Mouse (Mus musculus) kidney, postnatal 14 days (tissue): Measurements from ENCODE around the gene 1700018B08Rik.

ENCODE experiments used
- DNase-seq: peaks from one replicate; pipeline ENCODE4 v3.0.0; 2022; ENCODE audit warnings: mixed read lengths

1700018B08Rik gene

DNA sequence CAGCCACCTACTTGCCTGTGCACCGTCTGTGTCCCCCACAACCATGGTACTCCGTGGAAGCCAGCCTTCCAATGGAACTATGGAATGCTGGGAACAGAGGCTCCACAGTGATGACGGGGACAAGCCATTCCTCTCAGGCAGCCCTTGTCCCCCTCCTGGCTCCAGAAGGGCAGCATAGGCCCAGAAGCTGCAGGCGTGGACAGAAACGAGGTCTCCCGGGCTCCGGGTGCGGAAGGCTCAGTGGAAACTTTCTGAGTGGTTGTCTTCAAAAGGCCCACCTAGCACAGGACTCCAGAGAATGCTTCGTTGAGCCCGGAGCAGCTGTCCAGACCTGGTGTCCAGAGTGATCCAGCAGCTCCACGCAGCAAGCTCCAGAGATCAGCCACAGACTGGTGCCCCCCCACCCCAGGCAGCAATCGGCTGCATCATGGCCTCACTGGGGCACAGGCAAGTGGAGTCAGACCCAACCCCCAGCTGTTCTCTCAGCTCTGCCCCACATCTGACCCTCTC, at the start of gene 1700018B08Rik:
1700018B08Rik (minus strand) TSS at position 45 of the 510 bp plus-strand sequence.
- DNase-seq: no peak

DNA sequence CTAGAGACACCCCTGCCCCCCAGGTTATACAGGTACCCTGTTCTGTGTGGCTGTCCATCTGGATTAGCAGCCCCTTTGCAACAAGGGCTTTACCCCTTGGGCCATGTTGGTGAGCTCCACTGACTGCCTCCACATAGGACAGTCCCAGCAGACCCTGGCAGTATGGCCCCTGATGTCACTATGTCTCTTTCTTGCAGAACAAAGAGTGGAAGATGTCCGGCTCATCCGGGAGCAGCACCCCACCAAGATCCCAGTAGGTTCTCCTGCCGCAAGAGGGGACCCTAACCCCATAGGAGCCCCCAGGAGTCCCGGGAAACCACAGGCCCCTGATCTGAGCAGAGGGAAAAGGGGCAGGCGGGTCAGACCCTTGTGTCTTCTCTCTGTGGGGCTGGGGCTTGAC, 49.2 kb upstream of the 1700018B08Rik start:
- no peak for DNase-seq

DNA sequence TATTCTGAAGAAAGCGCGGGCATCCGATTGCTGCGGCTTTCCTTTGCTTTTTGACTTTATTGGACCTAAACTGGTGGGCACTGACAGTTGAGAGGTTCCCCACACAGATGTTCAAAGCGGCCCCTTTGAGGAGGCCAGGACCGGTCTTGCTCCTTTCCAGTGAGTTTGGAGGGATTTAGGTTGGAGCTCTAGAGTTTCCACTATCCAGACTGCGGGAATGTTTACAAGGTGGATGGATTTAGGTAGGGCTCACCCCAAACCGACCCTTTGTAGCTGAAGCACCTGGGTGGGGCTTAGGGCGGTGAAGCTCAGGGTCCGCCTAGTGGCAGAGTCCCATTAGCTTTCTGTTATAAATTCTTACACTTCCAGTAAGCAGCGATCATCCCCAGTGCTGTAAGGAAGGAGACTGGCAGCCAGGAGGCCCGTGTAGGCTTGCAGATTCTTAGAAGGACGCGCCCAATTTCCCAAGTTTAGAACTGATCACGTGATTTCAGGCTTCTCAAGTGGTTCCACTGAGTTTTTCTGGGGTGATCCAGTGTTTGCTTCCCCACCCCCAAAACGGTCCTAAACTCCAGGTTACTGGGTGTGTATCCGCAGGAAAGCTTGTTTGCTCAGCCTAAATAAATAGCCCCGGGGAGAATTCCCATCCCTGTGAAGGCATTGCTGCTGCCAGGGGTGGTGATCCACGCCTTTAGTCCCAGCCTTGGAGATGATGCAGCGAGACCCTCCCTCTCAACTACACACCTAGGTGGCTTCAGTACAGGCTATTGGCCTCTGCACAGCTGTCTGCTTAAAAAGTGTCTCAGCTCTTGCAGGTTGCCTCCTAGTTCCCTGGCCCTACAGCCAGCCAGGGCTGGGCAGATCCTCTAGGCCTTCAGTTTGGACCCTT, 47.3 kb upstream of the 1700018B08Rik start:
- peak; percentile 67 for DNase-seq

DNA sequence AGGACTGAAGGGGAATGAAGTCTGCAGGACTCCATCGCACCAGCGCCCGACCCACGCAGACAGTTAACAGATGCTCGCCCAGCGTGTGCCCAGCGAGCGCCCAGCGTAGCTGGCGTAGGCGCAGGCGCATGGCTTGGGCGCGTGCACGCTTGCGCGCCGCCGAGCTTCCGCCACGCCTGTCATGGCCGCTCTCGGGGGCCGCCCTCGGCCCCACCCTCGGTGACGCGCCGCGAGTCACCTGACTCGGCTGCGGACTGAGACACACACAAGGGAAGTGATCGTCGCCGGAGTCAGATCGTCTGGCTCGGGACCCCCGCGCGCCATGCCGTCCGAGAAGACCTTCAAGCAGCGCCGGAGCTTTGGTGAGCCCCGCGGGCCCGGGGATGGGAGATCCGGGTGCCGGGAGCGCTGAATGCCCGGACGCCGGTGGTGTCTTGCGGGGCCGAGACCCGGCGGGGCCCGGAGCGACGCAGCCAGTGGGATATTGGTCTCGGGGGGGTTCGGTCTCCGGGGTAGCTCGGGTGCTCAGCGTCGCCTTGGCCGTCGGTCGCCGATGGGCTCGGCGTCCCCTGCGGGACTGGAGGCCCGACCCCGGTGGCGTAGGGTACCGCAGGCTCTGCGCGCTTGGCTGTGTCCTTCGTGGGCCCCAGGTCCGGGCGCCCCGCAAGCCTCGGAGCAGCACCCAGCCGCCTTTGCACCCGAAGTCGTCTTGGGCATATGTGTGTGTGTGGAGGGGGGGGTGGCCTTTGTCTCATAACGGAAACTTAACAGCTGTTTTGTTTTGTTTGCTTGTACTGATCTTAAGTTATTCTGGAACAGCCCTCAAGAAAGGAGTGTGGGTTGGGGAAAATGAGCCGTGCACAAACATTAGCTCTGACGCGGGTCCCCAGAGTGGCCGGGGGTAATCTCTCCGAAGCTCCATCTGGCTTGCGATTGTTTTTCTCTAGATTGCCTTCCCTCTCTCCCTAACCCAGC, 46.4 kb upstream of the 1700018B08Rik start, which contains the start of gene Map1lc3b:
Map1lc3b (plus strand) TSS at position 159 of the 975 bp plus-strand sequence.
- DNase-seq: peak; percentile 97

DNA sequence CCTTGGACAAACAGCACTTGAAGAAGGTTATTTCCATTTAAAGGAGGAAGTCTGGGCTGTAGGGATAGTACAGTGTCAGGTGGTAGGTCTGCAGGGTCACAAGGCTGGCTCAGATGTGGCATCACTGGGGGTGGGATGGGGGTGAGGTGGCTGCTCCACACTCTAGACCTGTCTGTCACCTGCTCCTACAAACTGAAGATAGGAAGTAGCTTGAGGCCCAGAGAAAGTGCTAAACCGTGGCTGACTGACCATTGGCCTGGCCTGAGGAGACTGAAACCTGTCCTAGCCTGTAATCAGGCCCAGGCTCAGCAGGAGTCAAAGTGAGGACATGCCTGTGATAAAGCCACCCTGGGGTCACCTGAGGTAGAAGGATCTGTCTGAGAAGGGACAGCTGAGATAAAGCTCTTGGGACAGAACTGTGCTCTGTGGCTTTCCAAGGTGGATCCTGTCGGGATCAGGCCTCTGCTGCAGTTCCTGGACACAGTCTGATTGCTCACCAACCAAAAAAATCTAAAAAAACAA, 45.1 kb upstream of the 1700018B08Rik start:
- DNase-seq: no peak

DNA sequence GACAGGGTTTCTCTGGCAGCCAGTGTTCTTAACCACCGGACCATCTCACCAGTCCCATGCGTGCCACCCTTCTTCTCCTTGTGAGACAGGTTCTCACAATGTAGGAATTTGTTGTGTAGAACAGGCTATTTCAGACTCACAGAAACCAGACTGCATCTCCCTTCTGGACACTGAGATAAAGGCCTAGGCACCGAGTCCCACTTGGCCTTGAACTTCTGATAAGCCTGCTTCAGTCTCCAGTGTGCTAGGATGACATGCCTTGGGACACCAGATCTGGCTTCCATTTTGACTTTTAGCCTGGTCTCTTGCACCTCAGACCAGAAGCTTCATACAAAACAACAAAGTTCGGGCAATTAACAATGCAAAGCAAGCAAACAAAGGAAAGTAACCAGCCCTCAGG, 44.6 kb upstream of the 1700018B08Rik start:
- DNase-seq: no peak

DNA sequence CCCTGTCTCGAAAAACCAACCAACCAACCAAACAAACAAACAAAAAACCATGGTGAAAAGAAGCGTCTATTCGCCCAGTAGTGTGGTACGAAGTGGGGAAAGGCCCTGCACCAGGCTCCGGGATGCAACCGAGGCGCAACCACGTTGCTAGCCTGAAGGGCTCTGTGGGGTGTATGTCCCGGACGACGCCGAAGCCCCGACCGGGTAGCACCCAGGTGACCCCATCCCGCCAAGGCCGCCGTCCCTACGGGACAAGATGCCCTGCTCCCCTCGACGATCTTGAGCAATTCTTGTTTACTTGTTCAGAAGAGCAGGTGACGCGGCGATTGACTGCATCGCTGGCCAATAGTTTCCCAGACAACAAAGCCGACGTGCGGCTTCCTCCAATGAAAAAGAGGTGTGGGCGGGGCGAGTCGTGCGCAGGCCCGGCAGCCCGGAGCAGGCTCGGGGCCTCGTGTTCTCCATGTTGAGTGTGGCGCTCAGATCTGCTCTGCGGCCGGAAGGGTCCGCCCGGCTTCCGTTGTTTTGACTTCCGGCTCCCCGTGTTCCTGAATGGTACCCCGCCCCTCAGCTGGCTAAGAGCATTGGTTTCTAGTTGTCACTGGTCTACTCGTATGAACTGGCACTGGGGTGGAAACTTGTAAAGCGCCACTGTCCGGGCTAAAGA, 41.2 kb upstream of the 1700018B08Rik start:
- peak; percentile 100 for DNase-seq

DNA sequence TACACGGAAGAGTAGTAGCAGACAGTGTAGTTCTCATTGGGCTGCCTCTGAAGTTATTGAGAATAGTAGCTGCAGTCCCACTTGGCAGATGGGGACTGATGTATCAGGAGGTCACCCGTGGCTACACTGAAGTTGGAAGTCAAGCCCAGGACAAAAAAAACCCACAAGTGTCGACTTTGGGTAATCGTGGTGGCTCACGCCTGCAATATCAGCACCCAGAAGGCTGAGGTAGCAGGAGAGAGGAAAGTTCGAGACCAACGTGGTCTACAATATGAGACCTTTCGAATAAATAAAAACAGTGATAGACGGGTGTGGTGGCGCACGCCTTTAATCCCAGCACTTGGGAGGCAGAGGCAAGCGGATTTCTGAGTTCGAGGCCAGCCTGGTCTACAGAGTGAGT, 40.6 kb upstream of the 1700018B08Rik start:
- no peak for DNase-seq

DNA sequence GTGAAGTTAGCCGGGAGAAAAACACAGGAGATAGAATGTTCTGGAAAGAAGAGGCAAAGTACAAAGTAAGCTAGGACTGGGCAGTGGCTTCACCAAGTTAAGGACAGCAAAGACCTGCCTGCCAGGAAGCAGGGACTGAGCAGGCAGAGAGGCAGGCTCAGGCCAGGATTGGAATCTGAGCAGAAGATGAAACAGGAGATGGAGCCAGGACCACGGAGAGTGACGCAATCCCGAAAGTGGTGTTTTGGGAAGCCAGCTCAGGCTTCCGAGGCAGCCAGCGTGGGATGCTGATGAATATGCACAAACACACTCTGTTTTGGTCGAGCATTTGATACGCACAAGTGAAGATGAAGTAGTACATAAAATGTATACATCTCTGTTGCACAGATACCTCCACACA, 39.5 kb upstream of the 1700018B08Rik start:
- DNase-seq: no peak

DNA sequence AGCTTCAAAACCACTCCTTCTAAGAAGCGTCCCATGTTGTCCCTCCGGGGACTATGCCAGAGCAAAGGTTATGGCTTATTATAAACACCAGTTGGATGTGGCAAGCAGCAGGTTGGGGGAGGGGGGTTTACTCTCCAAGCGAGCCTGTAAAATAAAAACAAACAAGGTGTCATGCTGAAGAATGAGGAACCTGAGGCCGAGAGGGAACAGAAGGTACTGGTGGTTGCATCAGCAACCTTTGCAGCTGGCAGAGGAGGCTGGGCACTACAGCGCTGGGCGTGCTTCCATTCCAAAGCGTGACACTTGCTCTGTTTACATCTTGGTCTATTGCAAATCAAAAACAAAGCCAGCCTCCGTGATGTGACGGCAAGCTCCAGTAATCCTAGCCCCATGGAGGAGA, 36.3 kb upstream of the 1700018B08Rik start:
- no peak for DNase-seq

DNA sequence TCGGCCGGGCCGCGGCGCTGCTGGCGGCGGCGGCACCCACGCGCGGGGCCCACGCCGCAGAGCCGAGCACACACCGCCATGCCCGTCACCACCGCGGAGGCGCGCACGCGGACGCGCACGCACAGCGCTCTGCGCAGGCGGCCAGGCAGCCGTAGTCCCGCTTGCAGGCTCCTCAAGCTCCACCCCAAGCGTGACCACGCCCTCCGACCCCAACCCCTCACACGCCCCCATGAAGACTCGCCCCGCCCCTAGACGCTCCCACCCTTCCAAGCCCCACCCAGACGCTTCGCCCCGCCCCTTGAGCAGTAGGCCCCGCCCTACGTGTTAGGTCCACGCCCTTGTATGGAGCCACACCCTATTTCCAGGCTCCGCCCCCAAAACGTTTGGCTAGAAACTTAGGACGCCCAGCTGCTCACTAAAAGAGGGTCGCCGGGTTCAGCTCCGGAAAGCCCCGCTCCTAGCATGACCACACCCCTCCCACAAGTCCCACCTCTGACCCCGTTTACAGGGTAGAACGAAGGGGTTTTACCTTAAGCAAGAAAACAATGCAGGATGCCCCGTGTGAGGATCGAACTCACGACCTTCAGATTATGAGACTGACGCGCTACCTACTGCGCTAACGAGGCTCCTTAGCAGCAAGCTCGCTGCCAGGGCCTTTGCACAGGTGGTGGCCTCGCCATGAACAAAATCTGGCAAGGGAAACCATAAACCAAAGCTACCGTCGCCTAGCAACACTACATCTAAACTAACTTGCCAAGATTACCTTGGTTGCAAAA, 34.7 kb upstream of the 1700018B08Rik start, which contains the start of gene Fbxo31:
Fbxo31 (minus strand) TSS at position 131 of the 776 bp plus-strand sequence.
- DNase-seq: peak; percentile 95

DNA sequence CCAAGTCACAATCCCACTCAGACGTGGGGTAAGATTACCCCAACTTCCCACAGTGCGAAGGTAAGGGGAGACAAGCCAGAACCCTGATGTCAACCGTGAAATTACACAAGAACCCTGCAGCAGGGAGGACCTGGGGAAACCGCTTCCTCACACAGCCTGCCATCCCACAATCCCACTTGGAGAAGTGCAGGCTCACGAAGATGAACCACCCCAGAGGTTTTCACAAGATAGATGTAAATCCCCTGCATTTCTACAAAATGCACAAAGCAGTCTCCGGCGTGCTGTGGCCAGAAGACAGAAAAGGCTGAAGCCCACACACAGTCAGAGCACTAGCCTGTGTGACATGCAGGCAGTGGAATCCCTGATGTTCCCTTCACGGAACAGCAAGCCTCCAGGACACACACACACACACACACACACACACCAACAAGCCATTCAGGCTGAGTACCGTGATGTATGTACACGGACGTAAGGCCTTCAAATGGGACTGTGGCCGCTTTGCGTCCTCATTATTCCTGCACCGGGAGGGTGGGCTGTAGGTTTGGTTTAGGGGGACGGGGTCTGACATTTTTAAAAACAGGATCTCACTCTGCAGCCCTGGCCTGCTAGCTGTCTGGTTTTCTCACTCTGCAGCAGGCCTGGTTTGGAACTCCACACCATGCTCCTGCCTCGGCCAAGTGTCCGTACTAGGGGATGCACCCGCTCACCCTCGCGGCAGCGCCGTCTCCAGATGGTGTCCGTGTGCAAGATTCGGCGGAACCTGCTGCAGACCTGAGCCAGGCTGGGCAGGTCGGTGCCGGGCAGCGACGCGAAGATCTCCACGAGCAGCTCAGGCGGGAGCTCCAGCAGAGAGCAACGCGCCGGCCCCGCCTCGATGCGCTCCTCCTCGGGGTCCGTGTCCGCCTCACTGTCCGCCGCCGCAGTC, 33.9 kb upstream of the 1700018B08Rik start:
- DNase-seq: no peak

DNA sequence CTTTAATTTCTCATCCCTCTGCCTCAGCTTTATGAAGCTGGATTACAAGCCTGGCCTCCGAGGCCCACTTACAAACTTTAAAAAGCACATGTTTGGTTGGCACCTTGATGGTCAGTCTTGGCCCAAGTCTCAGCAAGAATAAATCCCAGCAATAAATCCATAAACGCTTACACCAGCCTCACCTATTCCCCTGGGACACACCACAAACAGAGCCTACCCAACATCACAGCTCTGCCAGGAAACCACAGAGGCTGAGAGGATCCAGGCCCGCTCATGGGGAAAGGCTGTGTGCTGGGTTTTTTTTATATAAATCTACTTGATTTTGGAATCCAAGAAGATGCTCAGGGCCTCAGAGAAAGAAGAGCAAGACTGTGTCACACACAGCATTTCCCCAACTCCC, 31.5 kb upstream of the 1700018B08Rik start:
- DNase-seq: no peak

DNA sequence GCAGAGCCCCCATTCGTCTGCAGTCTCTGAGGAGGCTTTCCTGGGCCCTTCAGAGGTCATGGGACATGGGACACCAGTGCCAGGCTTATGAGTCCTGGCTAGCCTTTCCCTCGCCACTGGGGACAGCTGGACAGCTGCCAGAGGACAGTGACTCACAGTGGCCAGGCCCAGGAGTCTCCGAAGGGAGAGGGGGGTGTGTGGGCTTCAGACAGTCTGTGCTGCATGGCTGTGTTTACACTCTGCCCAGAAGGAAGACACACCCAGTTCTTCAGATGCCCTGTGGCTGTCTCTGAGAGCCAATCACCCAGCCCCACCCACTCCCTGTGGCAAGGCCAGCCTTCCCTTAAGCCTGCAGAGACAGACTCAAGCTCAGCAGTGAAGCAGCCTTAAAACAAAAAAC, 29.2 kb upstream of the 1700018B08Rik start:
- peak; percentile 52 for DNase-seq

DNA sequence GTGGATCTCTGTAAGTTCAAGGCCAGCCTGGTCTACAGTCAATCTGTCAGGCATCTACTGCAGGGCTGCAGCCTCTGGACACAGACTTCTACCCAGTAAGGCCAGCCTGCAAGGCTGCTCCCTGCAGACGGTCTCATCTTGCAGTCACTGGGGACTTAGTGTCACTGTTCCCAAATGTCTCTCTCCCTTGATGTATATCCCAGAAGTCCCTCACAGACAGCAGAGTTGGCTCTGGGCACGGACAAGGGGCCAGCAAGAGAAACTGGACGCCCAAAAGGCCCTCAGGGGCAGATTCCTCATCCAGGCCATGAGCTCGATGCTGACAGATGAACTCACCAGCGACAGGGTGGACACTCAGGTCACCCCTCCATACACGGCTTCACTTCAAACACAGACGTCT, 28.0 kb upstream of the 1700018B08Rik start:
- DNase-seq: no peak

DNA sequence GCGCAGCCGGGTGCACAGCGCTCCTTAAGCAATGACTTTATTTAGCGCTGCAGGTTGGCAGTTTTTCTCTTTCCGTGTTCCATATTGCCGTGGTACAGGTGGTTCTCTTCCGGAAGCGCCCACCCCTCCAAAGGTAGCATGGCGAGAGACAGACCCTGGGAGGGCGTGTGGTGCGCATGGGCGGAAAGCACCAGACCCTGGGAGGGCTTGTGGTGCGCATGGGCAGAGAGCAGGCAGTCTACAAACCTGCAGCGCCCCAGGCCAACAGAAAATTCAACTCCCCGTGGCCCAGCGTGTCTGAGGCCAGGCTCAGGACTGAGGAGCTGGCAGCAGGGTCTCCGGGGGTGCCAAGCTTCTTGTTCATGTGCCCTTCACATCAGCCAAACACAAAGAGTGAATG, 26.7 kb upstream of the 1700018B08Rik start:
- DNase-seq: no peak

DNA sequence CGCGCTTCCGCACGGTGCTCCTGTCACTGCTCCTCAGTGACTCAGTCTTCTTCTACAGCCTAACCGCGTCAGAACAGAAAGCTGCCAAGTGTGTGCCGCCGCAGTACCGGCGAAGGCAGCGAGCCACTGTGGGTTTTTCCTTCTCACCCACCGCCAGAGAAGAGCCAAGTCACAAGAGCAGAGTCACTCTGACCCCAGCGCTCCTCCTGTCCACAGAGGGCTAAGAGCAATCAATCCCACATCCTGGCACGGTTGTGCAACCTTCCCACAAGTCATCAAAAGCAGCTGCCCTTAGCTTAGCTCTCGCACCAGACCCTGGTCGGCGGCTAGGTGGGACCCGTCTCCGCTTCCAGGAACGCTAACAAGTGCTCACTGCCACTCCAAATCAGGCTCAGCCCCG, 26.2 kb upstream of the 1700018B08Rik start:
- DNase-seq: no peak

DNA sequence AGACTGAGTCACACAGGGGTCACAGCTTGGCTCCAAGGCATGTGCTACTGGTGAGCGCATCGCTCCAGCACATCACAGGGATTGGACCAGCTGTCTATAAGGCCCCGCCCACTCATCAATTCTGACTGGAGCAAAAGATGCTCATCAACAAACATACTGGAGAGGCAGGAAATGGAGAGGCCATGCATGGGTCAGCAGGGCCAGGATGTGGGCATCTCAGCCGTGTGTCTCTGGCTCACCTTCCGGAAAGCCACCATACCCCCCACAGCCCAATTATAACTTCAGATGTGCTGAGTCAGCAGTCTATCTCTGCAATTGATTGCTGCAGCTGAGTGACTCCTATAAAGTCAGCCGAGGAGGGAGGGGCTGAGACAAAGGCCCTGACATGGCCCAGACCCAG, 24.2 kb upstream of the 1700018B08Rik start:
- no peak for DNase-seq

DNA sequence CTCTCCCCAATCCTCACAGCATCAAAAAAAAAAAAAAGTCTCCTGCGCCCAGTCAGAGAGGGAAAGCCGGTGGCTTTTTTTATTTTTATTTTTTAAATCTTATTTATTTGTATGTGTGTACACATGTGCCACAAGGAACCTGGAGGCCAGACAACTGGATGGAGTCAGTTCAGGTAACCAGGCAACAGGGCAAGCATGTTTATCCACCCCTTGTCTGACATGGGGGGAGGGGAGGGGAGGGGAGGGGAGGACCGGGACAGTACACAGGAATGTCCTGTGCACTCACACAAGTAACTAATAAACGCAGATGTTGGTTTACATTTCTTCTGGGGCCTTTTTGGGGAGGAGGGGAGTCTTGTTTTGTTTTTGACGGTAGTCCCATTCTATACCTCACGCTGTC, 19.6 kb upstream of the 1700018B08Rik start:
- no peak for DNase-seq

DNA sequence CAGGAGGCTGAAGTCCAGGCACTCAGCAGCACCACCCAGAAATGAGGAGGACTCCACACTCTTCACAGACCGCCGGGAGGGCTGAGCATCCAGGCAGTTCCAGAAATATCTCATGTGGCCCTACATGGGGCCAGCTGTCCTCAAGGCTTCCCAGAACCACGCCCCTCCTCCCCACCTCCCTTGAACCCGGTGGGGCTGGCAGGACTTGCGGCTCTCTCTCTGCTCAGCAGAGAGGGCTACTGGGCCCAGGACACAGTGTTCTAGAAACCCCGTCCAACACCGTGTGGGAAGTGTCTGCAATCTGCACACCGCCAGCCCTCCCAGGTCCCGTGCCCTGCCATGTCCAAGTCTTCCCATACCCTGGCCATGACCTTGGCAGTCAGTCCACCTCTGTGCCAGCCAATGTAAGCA, 18.8 kb upstream of the 1700018B08Rik start:
- DNase-seq: peak; percentile 20
